Mouse (Mus musculus): ENCODE measurements around the gene Eif2s2. TPM values are rescaled to one million over a fixed set of nuclear protein-coding genes. Genes with fewer than 3 reads are reported as not detected.
A peak's percentile ranks its signal among the peaks of the same experiment; 100 is the strongest.
"Not testable (repeated sequence)": the region's sequence is repeated elsewhere in the genome, so short reads cannot be mapped to it uniquely, and the experiment has no call there.

Gene Eif2s2
- polyA plus RNA-seq, 1 experiment = 15.2 TPM

GRCm38 (mm10) chr2:154928298-154928697 is 35.6 kb upstream of the Eif2s2 start:
- H3K36me3 ChIP-seq (ENCODE audit: control insufficient read depth, insufficient read depth, low read length) = no peaks in the 10 kb centered on the region
- DNase-seq = no peak
- H3K4me3 ChIP-seq (ENCODE audit: insufficient read depth, low read depth, low read length) = no peak overlapping the region
- H3K27me3 ChIP-seq (replicated peaks; ENCODE audit: control insufficient read depth, insufficient read depth, low read length) = no peaks in the 10 kb centered on the region
- 91% methylated on average over 2 of the region's 2 CpGs for WGBS
- H3K27ac ChIP-seq (ENCODE audit: insufficient read depth, low read depth, low read length) = no peak overlapping the region
- H3K4me1 ChIP-seq (ENCODE audit: control insufficient read depth, insufficient read depth, low read length) = no peaks in the 10 kb centered on the region
- TF ChIP-seq CTCF (conservative IDR thresholded peaks at IDR 0.05; ENCODE audit: insufficient read depth, insufficient read length, low read depth, low read length) = no peak
- TF ChIP-seq POLR2A (IDR thresholded peaks at IDR 0.05; ENCODE audit: low read depth, low read length) = no peak

GRCm38 (mm10) chr2:154926843-154927242 is 34.1 kb upstream of the Eif2s2 start:
- Histone ChIP-seq H3K36me3 (ENCODE audit: control insufficient read depth, insufficient read depth, low read length) (no peaks in the 10 kb centered on the region), H3K27me3 (replicated peaks; ENCODE audit: control insufficient read depth, insufficient read depth, low read length) (no peaks in the 10 kb centered on the region), H3K4me3 (ENCODE audit: insufficient read depth, low read depth, low read length) (no peak overlapping the region), H3K27ac (ENCODE audit: insufficient read depth, low read depth, low read length) (no peak overlapping the region), H3K4me1 (ENCODE audit: control insufficient read depth, insufficient read depth, low read length) (no peaks in the 10 kb centered on the region)
- TF ChIP-seq CTCF (conservative IDR thresholded peaks at IDR 0.05; ENCODE audit: insufficient read depth, insufficient read length, low read depth, low read length) = no peak
- TF ChIP-seq POLR2A (IDR thresholded peaks at IDR 0.05; ENCODE audit: low read depth, low read length) = no peak
- DNase-seq = no peak
- WGBS = 47% methylated on average over 6 of the region's 6 CpGs

- DNase-seq = no peak
- no peaks in the 10 kb centered on the region for H3K36me3 ChIP-seq (ENCODE audit: control insufficient read depth, insufficient read depth, low read length)
- H3K4me1 ChIP-seq (ENCODE audit: control insufficient read depth, insufficient read depth, low read length) = no peaks in the 10 kb centered on the region
- WGBS = 71% methylated on average over 7 of the region's 7 CpGs
- H3K27ac ChIP-seq (ENCODE audit: insufficient read depth, low read depth, low read length) = no peak overlapping the region
- no peak overlapping the region for H3K4me3 ChIP-seq (ENCODE audit: insufficient read depth, low read depth, low read length)
- H3K27me3 ChIP-seq (replicated peaks; ENCODE audit: control insufficient read depth, insufficient read depth, low read length) = no peaks in the 10 kb centered on the region
- TF ChIP-seq CTCF (conservative IDR thresholded peaks at IDR 0.05; ENCODE audit: insufficient read depth, insufficient read length, low read depth, low read length) (no peak), POLR2A (IDR thresholded peaks at IDR 0.05; ENCODE audit: low read depth, low read length) (no peak)
These were observed 32.8 kb upstream of the Eif2s2 start for GRCm38 (mm10) chr2:154925411-154926031.

GRCm38 (mm10) chr2:154922134-154922533 is 29.4 kb upstream of the Eif2s2 start:
- H3K27me3 ChIP-seq (replicated peaks; ENCODE audit: control insufficient read depth, insufficient read depth, low read length); DNase-seq; H3K36me3 ChIP-seq (ENCODE audit: control insufficient read depth, insufficient read depth, low read length); H3K4me3 ChIP-seq (ENCODE audit: insufficient read depth, low read depth, low read length); H3K4me1 ChIP-seq (ENCODE audit: control insufficient read depth, insufficient read depth, low read length); H3K27ac ChIP-seq (ENCODE audit: insufficient read depth, low read depth, low read length): not testable (repeated sequence)
- no CpG with 5 or more reads among the region's 4 CpGs for WGBS

- H3K27me3 ChIP-seq (replicated peaks; ENCODE audit: control insufficient read depth, insufficient read depth, low read length) = no peaks in the 10 kb centered on the region
- DNase-seq = no peak
- H3K4me3 ChIP-seq (ENCODE audit: insufficient read depth, low read depth, low read length) = no peak overlapping the region
- H3K4me1 ChIP-seq (ENCODE audit: control insufficient read depth, insufficient read depth, low read length) = no peaks in the 10 kb centered on the region
- WGBS = 89% methylated on average over 7 of the region's 7 CpGs
- H3K36me3 ChIP-seq (ENCODE audit: control insufficient read depth, insufficient read depth, low read length) = no peaks in the 10 kb centered on the region
- TF ChIP-seq CTCF (conservative IDR thresholded peaks at IDR 0.05; ENCODE audit: insufficient read depth, insufficient read length, low read depth, low read length) = no peak
- TF ChIP-seq POLR2A (IDR thresholded peaks at IDR 0.05; ENCODE audit: low read depth, low read length) = no peak
- no peak overlapping the region for H3K27ac ChIP-seq (ENCODE audit: insufficient read depth, low read depth, low read length)
These were observed 28.2 kb upstream of the Eif2s2 start for GRCm38 (mm10) chr2:154920896-154921295.

- no peak overlapping the region for H3K27ac ChIP-seq (ENCODE audit: insufficient read depth, low read depth, low read length)
- no peak overlapping the region for H3K4me3 ChIP-seq (ENCODE audit: insufficient read depth, low read depth, low read length)
- TF ChIP-seq CTCF (conservative IDR thresholded peaks at IDR 0.05; ENCODE audit: insufficient read depth, insufficient read length, low read depth, low read length) = no peak
- no peak for TF ChIP-seq POLR2A (IDR thresholded peaks at IDR 0.05; ENCODE audit: low read depth, low read length)
- H3K4me1 ChIP-seq (ENCODE audit: control insufficient read depth, insufficient read depth, low read length) = no peaks in the 10 kb centered on the region
- DNase-seq = no peak
- H3K36me3 ChIP-seq (ENCODE audit: control insufficient read depth, insufficient read depth, low read length) = no peaks in the 10 kb centered on the region
- WGBS = 81% methylated on average over 13 of the region's 13 CpGs
- no peaks in the 10 kb centered on the region for H3K27me3 ChIP-seq (replicated peaks; ENCODE audit: control insufficient read depth, insufficient read depth, low read length)
These were observed 25.3 kb upstream of the Eif2s2 start for GRCm38 (mm10) chr2:154917866-154918641.

- Histone ChIP-seq H3K27me3 (replicated peaks; ENCODE audit: control insufficient read depth, insufficient read depth, low read length) (no peaks in the 10 kb centered on the region), H3K4me3 (ENCODE audit: insufficient read depth, low read depth, low read length) (no peak overlapping the region), H3K36me3 (ENCODE audit: control insufficient read depth, insufficient read depth, low read length) (no peaks in the 10 kb centered on the region), H3K27ac (ENCODE audit: insufficient read depth, low read depth, low read length) (no peak overlapping the region), H3K4me1 (ENCODE audit: control insufficient read depth, insufficient read depth, low read length) (no peaks in the 10 kb centered on the region)
- TF ChIP-seq CTCF (conservative IDR thresholded peaks at IDR 0.05; ENCODE audit: insufficient read depth, insufficient read length, low read depth, low read length) = peak; percentile 62
- no peak for TF ChIP-seq POLR2A (IDR thresholded peaks at IDR 0.05; ENCODE audit: low read depth, low read length)
- peak; percentile 33 for DNase-seq
- WGBS = 12% methylated on average over 2 of the region's 2 CpGs
These were observed 23.8 kb upstream of the Eif2s2 start for GRCm38 (mm10) chr2:154916547-154916946.

Measured in kidney, adult 2 months (tissue).